Mouse (Mus musculus) CH12.LX (cell line): ENCODE results near the gene Zic4. TPM values are rescaled to one million over a fixed set of nuclear protein-coding genes. Genes with fewer than 3 reads are reported as not detected.

Experiments used
- DNase-seq: peaks from one replicate; pipeline ENCODE4 v3.0.0-alpha.2; 2013; ENCODE audit errors: extremely low read depth
- H3K27ac ChIP-seq: 2 replicates; pipeline ENCODE4 v1.5.1; 2012; ENCODE audit warnings: low read depth, mild to moderate bottlenecking, control low read depth, moderate library complexity; ENCODE audit not compliant: insufficient read depth
- H3K27me3 ChIP-seq: replicated peaks from 2 replicates; pipeline ENCODE3; 2012; ENCODE audit warnings: inconsistent platforms
- H3K36me3 ChIP-seq, 2 experiments: replicated peaks in 1 of 2; 2 replicates each; pipeline versions ENCODE3 to v1.6.1; 2012; ENCODE audit warnings: inconsistent platforms in 1 of 2, low read length in 1 of 2, mild to moderate bottlenecking in 1 of 2, mixed read lengths in 1 of 2, moderate library complexity in 1 of 2; ENCODE audit not compliant: control insufficient read depth in 1 of 2, insufficient read depth in 1 of 2
- H3K4me1 ChIP-seq, 2 experiments: 2 replicates each; pipeline ENCODE4 v1.6.1; 2012; ENCODE audit warnings: inconsistent platforms in 1 of 2, moderate library complexity in 1 of 2; ENCODE audit not compliant: insufficient read depth in 2 of 2, control insufficient read depth in 1 of 2
- H3K4me2 ChIP-seq: 2 replicates; pipeline ENCODE4 v1.6.1; 2012; ENCODE audit warnings: low read depth, mild to moderate bottlenecking, control low read depth; ENCODE audit not compliant: poor library complexity, insufficient read depth, severe bottlenecking
- H3K4me3 ChIP-seq, 3 experiments: fragments of 150-350 bp in 1 of 3; sonication (generic) in 1 of 3; replicated peaks in 1 of 3; 2 replicates each; pipeline versions ENCODE3 to v1.5.1; 2011 to 2012; ENCODE audit warnings: low read depth in 2 of 3, low read length in 2 of 3, mild to moderate bottlenecking in 2 of 3, moderate library complexity in 2 of 3, control low read depth in 1 of 3, improper control_type of control experiment in 1 of 3, inconsistent platforms in 1 of 3, mixed read lengths in 1 of 3; ENCODE audit not compliant: poor library complexity in 1 of 3
- H3K79me2 ChIP-seq: replicated peaks from 2 replicates; pipeline ENCODE4 v1.6.1; 2012; ENCODE audit warnings: mild to moderate bottlenecking, moderate library complexity; ENCODE audit not compliant: control insufficient read depth, poor library complexity, insufficient read depth, severe bottlenecking; ENCODE audit errors: extremely low read depth
- H3K9ac ChIP-seq: 2 replicates; pipeline ENCODE4 v1.6.1; 2012; ENCODE audit warnings: low read depth, mild to moderate bottlenecking, control low read depth, moderate library complexity; ENCODE audit not compliant: insufficient read depth
- H3K9me3 ChIP-seq: replicated peaks from 2 replicates; pipeline ENCODE3; 2012; ENCODE audit warnings: low read length, inconsistent platforms, mixed read lengths
- BHLHE40 ChIP-seq: IDR thresholded peaks from 2 replicates; pipeline ENCODE4 v1.6.1; 2011; ENCODE audit warnings: mild to moderate bottlenecking, low read depth, low read length, improper control_type of control experiment
- CHD1 ChIP-seq: IDR thresholded peaks from 2 replicates; pipeline ENCODE4 v1.6.1; 2012; ENCODE audit warnings: low read depth, low read length, improper control_type of control experiment, inconsistent platforms
- CHD2 ChIP-seq: IDR thresholded peaks from 2 replicates; pipeline ENCODE4 v1.6.1; 2011; ENCODE audit warnings: low read length, improper control_type of control experiment
- CTCF ChIP-seq, 2 experiments: IDR thresholded peaks in 1 of 2; conservative IDR thresholded peaks in 1 of 2; 2 replicates each; pipeline ENCODE4 v1.5.1; 2011 to 2012; ENCODE audit warnings: low read depth in 2 of 2, low read length in 2 of 2, improper control_type of control experiment in 1 of 2, inconsistent platforms in 1 of 2, mild to moderate bottlenecking in 1 of 2, moderate library complexity in 1 of 2
- E2F4 ChIP-seq: IDR thresholded peaks from 2 replicates; pipeline ENCODE4 v1.6.1; 2011; ENCODE audit warnings: low read depth, low read length, improper control_type of control experiment; ENCODE audit not compliant: insufficient replicate concordance
- ELF1 ChIP-seq: IDR thresholded peaks from 2 replicates; pipeline ENCODE4 v1.6.1; 2014; ENCODE audit warnings: low read depth, mild to moderate bottlenecking, inconsistent platforms, low read length, improper control_type of control experiment
- ETS1 ChIP-seq: conservative IDR thresholded peaks from 2 replicates; pipeline ENCODE4 v1.6.1; 2012; ENCODE audit warnings: low read depth, mild to moderate bottlenecking, inconsistent platforms, low read length, improper control_type of control experiment, moderate library complexity
- GABPA ChIP-seq: IDR thresholded peaks from 2 replicates; pipeline ENCODE4 v1.6.1; 2012; ENCODE audit warnings: low read depth, low read length, improper control_type of control experiment, inconsistent platforms; ENCODE audit not compliant: insufficient replicate concordance
- HCFC1 ChIP-seq: IDR thresholded peaks from 2 replicates; pipeline ENCODE4 v1.6.1; 2012; ENCODE audit warnings: low read depth, mild to moderate bottlenecking, inconsistent platforms, low read length, improper control_type of control experiment
- IRF4 ChIP-seq: IDR thresholded peaks from 2 replicates; pipeline ENCODE4 v1.6.1; 2014; ENCODE audit warnings: low read depth, mild to moderate bottlenecking, inconsistent platforms, low read length, improper control_type of control experiment
- KAT2A ChIP-seq: IDR thresholded peaks from 2 replicates; pipeline ENCODE4 v1.6.1; 2012; ENCODE audit warnings: low read length, improper control_type of control experiment, inconsistent platforms; ENCODE audit not compliant: insufficient replicate concordance
- MAX ChIP-seq: IDR thresholded peaks from 2 replicates; pipeline ENCODE4 v1.6.1; 2011; ENCODE audit warnings: low read length, improper control_type of control experiment
- MAZ ChIP-seq: IDR thresholded peaks from 2 replicates; pipeline ENCODE4 v1.6.1; 2012; ENCODE audit warnings: low read depth, mild to moderate bottlenecking, inconsistent platforms, low read length, improper control_type of control experiment, moderate library complexity
- MEF2A ChIP-seq: IDR thresholded peaks from 2 replicates; pipeline ENCODE4 v1.6.1; 2014; ENCODE audit warnings: low read depth, mild to moderate bottlenecking, inconsistent platforms, low read length, improper control_type of control experiment, borderline replicate concordance
- PAX5 ChIP-seq: IDR thresholded peaks from 2 replicates; pipeline ENCODE4 v1.6.1; 2012; ENCODE audit warnings: low read length, inconsistent platforms, mixed read lengths
- POLR2A ChIP-seq: IDR thresholded peaks from 2 replicates; pipeline ENCODE4 v1.6.1; 2011; ENCODE audit warnings: low read depth, mild to moderate bottlenecking, improper control_type of control experiment, low read length
- SIN3A ChIP-seq: IDR thresholded peaks from 2 replicates; pipeline ENCODE4 v1.6.1; 2012; ENCODE audit warnings: low read length, improper control_type of control experiment, inconsistent platforms
- TCF12 ChIP-seq: IDR thresholded peaks from 2 replicates; pipeline ENCODE4 v1.6.1; 2014; ENCODE audit warnings: low read depth, mild to moderate bottlenecking, inconsistent platforms, low read length, improper control_type of control experiment
- UBTF ChIP-seq: IDR thresholded peaks from 2 replicates; pipeline ENCODE4 v1.6.1; 2012; ENCODE audit warnings: low read depth, mild to moderate bottlenecking, inconsistent platforms, low read length, improper control_type of control experiment, moderate library complexity
- USF1 ChIP-seq: IDR thresholded peaks from 2 replicates; pipeline ENCODE4 v1.6.1; 2014; ENCODE audit warnings: low read depth, mild to moderate bottlenecking, inconsistent platforms, low read length, improper control_type of control experiment
- USF2 ChIP-seq: conservative IDR thresholded peaks from 2 replicates; pipeline ENCODE4 v1.6.1; 2011; ENCODE audit warnings: low read depth, low read length, improper control_type of control experiment
- ZKSCAN1 ChIP-seq: IDR thresholded peaks from 2 replicates; pipeline ENCODE4 v1.6.1; 2012; ENCODE audit warnings: low read depth, inconsistent platforms, low read length, improper control_type of control experiment, borderline replicate concordance
- ZMIZ1 ChIP-seq: IDR thresholded peaks from 2 replicates; pipeline ENCODE4 v1.6.1; 2012; ENCODE audit warnings: low read depth, mild to moderate bottlenecking, inconsistent platforms, low read length, improper control_type of control experiment
- dilution Hi-C: fragments of 300-500 bp; cut with MboI; formaldehyde crosslinking; loops from 2 replicates; pipeline ENCODE4 v1.14.3; 2020; ENCODE audit warnings: low sequenced_read_pairs; ENCODE audit not compliant: extremely low pct_unique_long_range_greater_than_20kb, extremely low pct_ligation_motif_present
- in situ Hi-C: fragments of 300-500 bp; cut with MboI; formaldehyde crosslinking; loops from 3 replicates; pipeline ENCODE4 v1.14.3; 2019; ENCODE audit warnings: low sequenced_read_pairs, low pct_ligation_motif_present, low pct_unique_long_range_greater_than_20kb, mixed read lengths
- polyA plus RNA-seq: library from polyadenylated mRNA; unstranded; fragments of >175 nt; gene quantifications from 2 replicates; pipeline ENCODE4 v1.2.1, GENCODE M21; 2012; ENCODE audit warnings: low read depth; ENCODE audit not compliant: insufficient read length
- total RNA-seq, 2 experiments: library from RNA; depleted of rRNA; stranded (reverse); fragments of 300-350 nt in 1 of 2; fragments of >200 nt in 1 of 2; gene quantifications; 2 replicates each; pipeline ENCODE4 v1.2.3; 2012 to 2014

The Zic4 gene
- not detected in 2 replicates for total RNA-seq (2012; rRNA removed)
- total RNA-seq (2014; rRNA removed), result not detected in 2 replicates
- not detected in 2 replicates for polyA plus RNA-seq

DNA sequence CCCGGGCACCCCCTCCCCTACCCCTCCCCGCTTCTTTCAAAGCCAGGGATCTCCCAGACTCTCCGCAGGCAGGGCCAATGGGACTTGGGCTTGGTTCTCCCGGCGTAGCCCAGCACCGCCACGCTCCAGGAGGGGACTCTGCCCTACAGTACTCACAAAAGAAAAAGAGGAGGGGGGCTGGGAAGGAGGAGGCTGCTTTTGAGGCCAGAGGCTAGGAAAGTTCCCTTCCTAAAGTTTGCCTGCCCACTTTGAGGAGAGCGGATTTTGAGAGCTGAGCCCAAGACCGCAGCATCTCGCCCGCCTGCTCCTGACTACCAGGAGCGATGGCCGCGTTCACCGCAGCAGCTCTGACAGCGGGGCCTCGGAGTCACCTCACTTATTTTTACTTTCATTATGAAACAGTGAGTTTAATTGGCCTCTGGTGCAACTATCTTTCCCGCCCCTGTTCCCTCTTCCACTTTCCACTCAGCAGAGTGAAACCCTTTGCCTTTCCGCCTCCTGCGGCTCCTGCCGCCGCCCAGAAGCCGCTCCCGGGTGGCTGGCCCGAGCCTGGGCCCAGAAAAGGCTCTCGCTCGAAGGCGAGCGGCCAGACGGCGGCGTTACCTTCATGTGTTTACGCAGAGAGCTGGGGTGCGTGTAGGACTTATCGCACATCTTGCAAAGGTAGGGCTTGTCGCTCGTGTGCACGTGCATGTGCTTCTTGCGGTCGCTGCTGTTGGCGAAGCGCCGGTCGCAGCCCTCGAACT is at the start of gene Zic4:
Gene Zic4, plus strand, starts transcription at position 558 of the 746 bp plus-strand sequence.
- Histone ChIP-seq H3K79me2 (no peaks in the 10 kb centered on the region), H3K4me3 (no peak within 1 kb of the TSS)

DNA sequence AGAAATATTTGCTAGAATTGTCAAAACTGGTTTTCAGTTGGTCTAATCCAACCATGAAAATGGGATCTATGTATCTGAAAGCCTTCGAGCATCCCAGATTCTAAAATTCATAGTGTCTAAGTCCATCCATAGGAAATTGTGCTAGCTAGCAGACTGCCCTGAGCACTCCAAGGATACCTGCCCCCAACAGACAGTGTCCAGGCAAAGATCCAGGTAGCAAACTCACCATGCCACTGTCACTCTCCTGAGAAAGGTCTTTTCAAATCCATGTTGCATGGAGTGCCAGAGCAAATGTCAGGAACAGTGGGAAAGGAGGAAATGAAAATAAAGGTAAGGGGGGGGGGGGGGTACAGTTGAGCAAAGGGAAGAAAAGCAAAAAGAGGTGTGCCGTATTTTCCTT is 14.6 kb upstream of the Zic4 start:
- H3K79me2 ChIP-seq, result no peaks in the 10 kb centered on the region
- in situ Hi-C loops (no loop called here), dilution Hi-C loops (no loop called here)
- H3K4me2 ChIP-seq, result no peak overlapping the region
- no peak overlapping the region for H3K27ac ChIP-seq
- H3K9me3 ChIP-seq, result peaks cover 20% of the 10 kb centered on the region
- H3K36me3 ChIP-seq, result no peaks in the 10 kb centered on the region
- no peaks in the 10 kb centered on the region for H3K27me3 ChIP-seq
- H3K4me1 ChIP-seq, result no peaks in the 10 kb centered on the region
- no peak overlapping the region for H3K9ac ChIP-seq
- no peak for DNase-seq
- H3K4me3 ChIP-seq, result no peak overlapping the region
- TF ChIP-seq BHLHE40 (no peak), PAX5 (no peak), ZMIZ1 (no peak), USF1 (no peak), TCF12 (no peak), ETS1 (no peak), IRF4 (no peak), CHD2 (no peak), MEF2A (no peak), USF2 (no peak), MAZ (no peak), KAT2A (no peak), CTCF (conservative IDR thresholded peaks at IDR 0.05 in 1 of 2, IDR thresholded peaks at IDR 0.05 in 1 of 2; ENCODE audit: low read depth in 2 of 2, low read length in 2 of 2) (no peak), POLR2A (no peak), ZKSCAN1 (no peak), GABPA (no peak), HCFC1 (no peak), UBTF (no peak)
- TF ChIP-seq, all 38 proteins: peak for 0

More for the DNA sequence above, at the start of gene Zic4:
- H3K4me2 ChIP-seq, result no peak within 1 kb of the TSS
- no peaks in the 10 kb centered on the region for H3K4me1 ChIP-seq
- H3K27ac ChIP-seq, result no peak within 1 kb of the TSS
- in situ Hi-C loops (no loop called here), dilution Hi-C loops (no loop called here)
- no peak for DNase-seq
- H3K9ac ChIP-seq, result no peak within 1 kb of the TSS
- H3K36me3 ChIP-seq, result no peaks in the 10 kb centered on the region
- H3K27me3 ChIP-seq, result no peaks in the 10 kb centered on the region
- TF ChIP-seq ELF1, result no peak
- TF ChIP-seq ZMIZ1, result no peak
- no peak for TF ChIP-seq KAT2A
- TF ChIP-seq POLR2A, result no peak
- no peak for TF ChIP-seq CTCF (conservative IDR thresholded peaks at IDR 0.05 in 1 of 2, IDR thresholded peaks at IDR 0.05 in 1 of 2; ENCODE audit: low read depth in 2 of 2, low read length in 2 of 2)
- TF ChIP-seq UBTF, result no peak
- no peak for TF ChIP-seq CHD1
- no peak for TF ChIP-seq MAX
- no peak for TF ChIP-seq SIN3A
- no peak for TF ChIP-seq E2F4
- peaks cover 42% of the 10 kb centered on the region for H3K9me3 ChIP-seq
